Mouse (Mus musculus): ENCODE data around the gene Pigt.

DNA sequence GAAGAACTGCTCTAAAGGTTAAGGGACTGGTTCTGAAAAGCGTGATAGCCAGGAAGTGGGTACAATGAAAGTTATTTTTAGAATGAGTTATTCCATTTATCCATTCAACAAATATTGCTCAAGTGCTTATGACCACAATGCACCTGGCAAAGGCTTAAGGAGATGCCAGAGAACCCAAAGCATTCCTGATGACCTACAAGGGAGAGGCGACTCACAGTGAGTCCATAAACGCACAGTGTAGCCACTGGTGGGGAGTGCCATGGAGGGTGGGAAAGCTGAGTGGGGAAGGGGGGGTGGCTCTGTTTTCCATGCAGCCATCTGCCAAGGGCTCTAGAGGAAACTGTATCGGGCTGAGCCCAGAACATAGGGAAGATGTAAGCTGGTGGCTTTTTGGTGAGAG, 52.0 kb downstream of the Pigt start:
- TF ChIP-seq CTCF (IDR thresholded peaks at IDR 0.05; ENCODE audit: low read depth, low read length) (no peak), EP300 (IDR thresholded peaks at IDR 0.05; ENCODE audit: insufficient read depth, low read depth, low read length) (no peak)
